Mouse (Mus musculus) testis, adult 2 months (tissue): ENCODE results near the gene Rptor.

Experiments
- CTCF ChIP-seq: fragments of 200-500 bp; IDR thresholded peaks from 2 replicates; pipeline ENCODE4 v1.5.1; 2012; ENCODE audit warnings: low read depth, mild to moderate bottlenecking, inconsistent platforms, low read length, moderate library complexity; ENCODE audit not compliant: control insufficient read depth, insufficient read depth, insufficient replicate concordance
- POLR2A ChIP-seq: fragments of 200-500 bp; IDR thresholded peaks from 2 replicates; pipeline ENCODE4 v1.6.1; 2012; ENCODE audit warnings: low read depth, mild to moderate bottlenecking, inconsistent platforms, low read length, moderate library complexity; ENCODE audit not compliant: control insufficient read depth

- no peak for TF ChIP-seq CTCF
- TF ChIP-seq POLR2A, result no peak
Measured at GRCm38 (mm10) chr11:119732362-119732761, 129.7 kb downstream of the Rptor start.
